Mouse (Mus musculus) erythroid progenitor cell, adult 5-6 weeks (primary cell): ENCODE data around the gene Rai14. TPM values are rescaled to one million over a fixed set of nuclear protein-coding genes. Genes with fewer than 3 reads are reported as not detected.
"Not testable (repeated sequence)": the region's sequence is repeated elsewhere in the genome, so short reads cannot be mapped to it uniquely, and the experiment has no call there.

Source experiments
- ATAC-seq: replicated peaks from 2 replicates; pipeline ENCODE4 v1.8.0; 2016; ENCODE audit warnings: moderate number of reproducible peaks, mild to moderate bottlenecking, moderate TSS enrichment, inconsistent platforms; ENCODE audit not compliant: poor library complexity, low FRiP score, severe bottlenecking
- total RNA-seq, 2 experiments: library from RNA; stranded (forward) in 1 of 2; stranded (reverse) in 1 of 2; fragments of 150-400 nt in 1 of 2; fragments of 186-747, 209-891 nt in 1 of 2; gene quantifications; 2 replicates each; pipeline versions ENCODE4 v1.2.3 to v1.2.4; 2015 to 2017; ENCODE audit warnings: low replicate concordance in 2 of 2

Rai14 gene
- total RNA-seq, 2 experiments from 2014 or later = 0.84 to 2.5 TPM

DNA sequence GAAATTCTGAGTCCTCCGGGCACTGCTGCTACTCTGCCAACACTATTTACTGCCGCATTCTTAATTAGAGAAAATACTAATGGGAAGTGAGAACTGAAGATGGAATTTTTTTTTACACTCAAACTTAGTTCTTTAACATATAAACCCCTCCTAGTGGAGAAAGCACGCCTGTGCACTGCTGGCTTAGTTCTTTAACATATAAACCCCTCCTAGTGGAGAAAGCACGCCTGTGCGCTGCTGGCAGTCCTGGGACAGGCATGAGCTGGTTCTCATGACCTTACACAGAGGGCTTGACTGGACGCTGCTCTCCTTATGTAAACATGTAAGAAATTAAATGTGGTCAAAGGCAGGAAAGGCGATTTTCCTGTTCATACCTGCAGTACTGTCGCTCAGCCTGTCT lies 131.0 kb downstream of the Rai14 start:
- no peak for ATAC-seq

DNA sequence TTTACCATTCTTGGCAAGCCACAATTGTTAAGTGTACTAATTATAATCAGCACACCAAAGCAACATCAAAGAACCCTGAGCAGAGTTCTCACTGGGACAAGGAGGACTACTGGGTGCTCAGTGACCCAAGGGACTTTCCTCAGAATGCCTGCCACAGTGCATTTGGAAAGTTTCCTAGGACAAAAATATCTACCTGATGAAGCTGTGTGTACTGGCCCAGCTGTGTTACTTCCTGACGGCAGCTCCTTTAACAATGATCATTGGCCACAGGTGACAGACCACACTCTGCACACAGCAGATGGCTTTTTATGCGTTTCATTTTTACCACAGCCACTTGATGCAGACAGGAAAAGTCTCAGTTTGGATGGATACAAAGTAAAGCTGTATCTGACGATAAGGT lies 135.3 kb downstream of the Rai14 start:
- ATAC-seq = no peak

DNA sequence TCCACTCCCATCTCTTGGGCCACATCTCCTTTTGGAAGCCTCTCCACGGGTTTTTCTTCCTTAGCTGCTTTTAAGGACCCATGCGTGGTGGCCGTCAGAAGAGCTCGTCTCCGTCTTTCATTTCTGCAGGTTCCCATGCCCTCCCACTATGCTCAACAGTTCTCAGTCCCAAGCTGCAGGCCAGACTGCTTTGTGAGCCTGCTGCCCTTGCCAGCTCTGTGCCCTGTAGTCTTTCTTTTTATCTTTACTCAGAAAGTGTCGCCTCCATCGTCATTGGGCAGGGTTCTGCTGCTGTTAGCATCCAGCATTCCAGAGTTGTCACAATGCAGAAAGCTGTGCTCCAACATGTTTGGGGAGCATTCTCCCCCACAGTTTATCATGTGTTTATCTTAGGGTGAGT lies 147.9 kb downstream of the Rai14 start:
- ATAC-seq = no peak

DNA sequence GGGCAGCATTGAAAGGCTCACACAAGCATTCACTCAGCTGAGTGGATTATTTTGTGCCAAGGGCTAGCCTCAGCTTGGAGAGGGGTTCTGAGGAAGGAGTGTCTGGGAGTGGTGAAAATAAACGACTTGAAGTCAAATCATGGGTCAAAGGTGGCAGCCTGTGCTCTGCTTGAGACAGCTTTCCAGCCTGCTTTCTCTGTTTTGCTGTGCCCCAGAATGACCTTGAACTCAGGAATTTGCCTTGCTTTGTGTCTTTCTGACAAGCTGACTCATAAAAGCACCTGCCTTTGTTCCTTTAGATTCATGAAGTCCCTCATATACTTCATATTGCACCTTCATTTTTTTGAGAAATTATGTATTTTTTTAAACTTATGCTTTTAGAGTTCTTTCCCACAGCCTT lies 150.2 kb downstream of the Rai14 start:
- ATAC-seq = no peak

DNA sequence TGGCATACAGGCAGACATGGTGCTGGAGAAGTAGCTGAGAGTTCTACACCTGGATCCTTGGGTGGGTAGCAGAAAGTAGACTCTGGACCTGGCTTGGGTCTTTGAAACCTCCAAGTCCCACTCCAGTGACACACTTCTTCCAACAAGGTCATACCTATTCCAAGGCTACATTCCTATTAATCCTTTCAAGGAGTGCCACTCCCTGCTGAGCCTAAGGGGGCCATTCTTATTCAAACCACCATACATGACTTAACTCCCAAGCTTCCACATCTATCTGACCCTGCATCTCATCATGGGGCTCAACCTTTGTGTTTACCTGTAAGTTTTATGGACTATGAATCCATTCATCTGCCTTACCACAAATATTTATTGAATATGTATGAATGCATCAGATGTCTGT lies 152.1 kb downstream of the Rai14 start:
- ATAC-seq = no peak

DNA sequence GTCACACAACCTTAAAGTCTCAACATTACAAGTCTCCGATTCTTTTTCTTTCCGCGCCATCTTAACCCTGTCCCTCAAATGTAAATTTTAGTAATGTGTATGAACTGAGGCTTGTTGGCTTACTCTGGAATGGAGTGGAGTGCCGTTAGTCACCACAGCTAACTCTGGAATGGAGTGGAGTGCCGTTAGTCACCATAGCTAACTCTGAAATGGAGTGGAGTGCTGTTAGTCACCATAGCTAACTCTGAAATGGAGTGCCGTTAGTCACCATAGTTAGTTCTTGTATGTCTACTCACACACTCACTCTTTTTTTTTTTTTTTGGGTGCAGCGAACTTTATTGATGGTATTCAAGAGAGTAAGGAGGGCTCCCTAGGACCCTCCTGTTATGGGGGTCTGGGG lies 154.4 kb downstream of the Rai14 start:
- no peak for ATAC-seq

DNA sequence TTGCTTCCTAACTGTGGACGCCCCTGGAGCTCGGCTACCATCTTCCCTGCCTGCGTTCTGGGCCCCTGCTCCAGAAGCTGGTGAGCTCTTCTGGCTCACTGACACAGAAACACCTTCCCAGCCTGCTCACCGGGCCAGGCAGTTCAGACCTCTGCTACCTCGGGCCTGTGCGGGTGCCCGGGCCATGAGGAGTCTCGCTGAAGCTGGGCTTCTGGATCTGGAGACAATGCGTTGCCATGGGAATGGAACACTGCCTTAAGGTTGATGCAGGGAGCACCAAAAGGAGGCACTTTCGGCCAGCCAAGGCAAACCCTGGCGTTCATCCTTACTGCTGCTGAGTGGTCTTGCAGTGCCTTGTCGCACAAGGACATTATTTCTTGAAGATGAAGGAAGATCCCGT lies 156.0 kb downstream of the Rai14 start, which contains the start of gene Ttc23l:
Gene Ttc23l (minus strand): TSS at position 204 of the 400 bp plus-strand sequence.
- no peak for ATAC-seq

DNA sequence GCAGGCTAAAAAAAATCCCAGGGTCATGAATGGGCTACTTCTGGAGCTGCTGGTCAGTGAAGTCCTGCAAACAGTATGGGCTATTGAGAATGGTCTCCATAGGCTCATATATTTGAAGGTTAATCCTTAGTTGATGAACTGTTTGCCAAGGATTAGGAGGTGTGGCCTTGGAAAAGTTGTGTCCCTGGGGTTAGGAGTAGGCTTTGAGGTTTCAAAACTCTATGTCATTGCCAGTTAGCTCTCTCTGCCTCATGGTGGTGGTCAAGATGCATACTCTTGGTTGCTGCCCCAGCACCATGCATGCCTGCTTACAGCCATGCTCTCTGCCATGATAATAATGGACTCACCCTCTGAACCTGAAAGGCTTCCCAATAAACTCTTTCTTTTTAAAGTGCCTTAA lies 160.1 kb downstream of the Rai14 start:
- ATAC-seq = no peak

DNA sequence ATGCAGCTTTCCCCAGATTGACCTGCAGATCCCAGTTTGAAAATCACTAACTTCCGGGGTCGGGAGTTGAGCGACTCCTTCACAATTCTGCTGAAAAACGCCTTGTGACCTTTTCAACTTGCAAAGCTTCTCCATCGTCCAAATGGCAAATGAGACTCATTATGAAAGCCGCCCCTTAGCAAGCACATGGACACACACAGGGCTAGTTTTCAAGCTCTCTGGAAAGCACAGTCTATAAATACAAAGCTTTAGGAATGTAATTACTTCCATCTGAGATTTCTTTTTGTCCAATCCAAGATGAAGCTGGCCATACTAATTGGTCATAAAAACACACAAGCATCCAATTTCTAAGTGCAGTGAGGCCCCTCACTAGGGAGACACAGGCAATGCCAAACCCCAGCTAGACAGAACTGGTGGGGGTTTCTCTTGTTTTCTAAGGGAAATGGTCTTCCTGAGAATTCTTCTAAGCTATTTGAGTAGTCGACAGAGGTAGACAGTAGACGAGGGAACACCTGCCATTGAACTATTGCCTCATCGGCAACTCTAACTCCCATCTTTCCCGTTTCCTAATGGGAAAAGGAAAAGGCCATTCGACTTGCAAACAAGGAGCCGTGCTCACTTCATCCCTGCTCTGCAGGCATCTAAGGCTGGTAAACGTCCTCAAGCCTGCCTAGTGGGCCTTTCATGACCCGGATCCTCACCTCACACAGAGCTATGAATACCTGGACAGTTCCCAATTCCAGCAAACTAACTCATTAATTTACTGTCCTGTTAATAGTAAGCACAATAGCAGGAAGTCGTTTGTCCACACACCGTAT lies 173.9 kb downstream of the Rai14 start:
- ATAC-seq = 0 out of 2 replicates have a peak, but pooled peaks have one; percentile 42

DNA sequence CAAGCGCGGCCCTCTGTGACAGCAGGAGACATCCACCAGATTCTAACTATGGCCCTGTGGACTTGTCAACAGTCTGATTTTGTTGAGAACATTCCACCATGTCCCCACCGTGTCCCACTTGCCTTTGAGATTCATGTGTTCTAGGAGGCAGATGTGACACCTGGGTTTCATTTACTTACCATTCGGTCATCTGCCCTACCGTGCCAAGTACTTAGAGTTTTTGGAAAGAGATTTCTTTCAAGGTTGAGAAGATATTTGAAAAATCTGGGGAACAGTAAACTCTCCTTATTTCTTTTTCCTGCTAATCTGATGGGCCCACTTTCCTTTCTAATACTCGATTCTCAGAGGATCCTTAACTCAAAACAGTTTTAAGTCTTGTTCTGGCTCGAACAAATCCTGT lies 178.5 kb downstream of the Rai14 start:
- no peak for ATAC-seq

DNA sequence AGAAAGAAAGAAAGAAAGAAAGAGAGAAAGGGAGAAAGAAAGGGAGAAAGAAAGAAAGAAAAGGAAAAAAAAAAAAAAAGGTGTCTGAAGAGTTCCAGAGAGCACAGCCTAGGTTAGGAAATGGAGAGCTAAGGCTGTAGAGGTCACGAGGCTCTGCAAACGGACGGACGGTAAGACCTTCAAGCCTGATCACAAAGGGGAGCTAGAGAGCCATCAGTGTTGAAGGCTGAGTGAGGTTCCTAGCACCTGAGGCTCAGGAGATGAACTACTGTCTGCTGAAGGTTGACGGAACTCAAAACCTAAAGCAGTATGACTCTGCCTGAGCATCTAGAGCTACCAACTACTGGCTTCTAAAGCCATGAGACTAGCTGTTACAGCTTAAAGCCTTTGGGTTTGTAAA lies 179.8 kb downstream of the Rai14 start:
- ATAC-seq = no peak

DNA sequence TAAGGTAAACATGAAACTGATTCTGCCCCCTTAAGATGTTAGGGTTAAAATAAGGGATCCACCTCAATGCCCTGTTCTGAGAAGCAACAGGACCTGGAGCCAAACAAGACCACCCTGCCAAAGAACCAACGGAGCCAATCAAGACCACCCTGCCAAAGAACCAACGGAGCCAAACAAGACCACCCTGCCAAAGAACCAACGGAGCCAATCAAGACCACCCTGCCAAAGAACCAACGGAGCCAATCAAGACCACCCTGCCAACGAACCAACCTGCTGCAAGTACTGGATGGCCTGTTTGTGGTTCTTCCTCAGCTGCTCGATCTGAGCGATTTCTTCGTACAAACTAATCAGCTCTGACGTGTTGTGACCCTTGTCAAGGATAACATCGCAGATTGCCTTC lies 181.1 kb downstream of the Rai14 start:
- ATAC-seq = not testable (repeated sequence)

DNA sequence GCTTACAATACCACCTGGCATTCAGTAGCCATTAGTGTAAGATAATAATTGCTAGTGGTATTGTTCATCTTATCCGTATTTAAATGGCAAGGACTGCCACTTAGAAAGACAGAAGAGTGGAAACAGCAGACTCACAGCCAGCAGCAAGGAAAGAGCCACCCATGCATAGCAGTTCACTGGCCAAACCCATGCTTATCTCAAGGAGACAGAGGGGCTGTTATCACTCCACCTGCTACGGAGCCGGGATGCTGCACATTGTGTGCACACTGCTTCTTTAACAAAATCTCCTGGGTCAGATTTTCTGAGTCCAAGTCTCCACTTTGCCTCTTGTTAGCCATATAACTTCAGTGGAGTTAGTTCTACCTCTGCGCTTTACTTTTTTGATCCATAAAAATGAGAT lies 183.1 kb downstream of the Rai14 start:
- ATAC-seq = no peak

DNA sequence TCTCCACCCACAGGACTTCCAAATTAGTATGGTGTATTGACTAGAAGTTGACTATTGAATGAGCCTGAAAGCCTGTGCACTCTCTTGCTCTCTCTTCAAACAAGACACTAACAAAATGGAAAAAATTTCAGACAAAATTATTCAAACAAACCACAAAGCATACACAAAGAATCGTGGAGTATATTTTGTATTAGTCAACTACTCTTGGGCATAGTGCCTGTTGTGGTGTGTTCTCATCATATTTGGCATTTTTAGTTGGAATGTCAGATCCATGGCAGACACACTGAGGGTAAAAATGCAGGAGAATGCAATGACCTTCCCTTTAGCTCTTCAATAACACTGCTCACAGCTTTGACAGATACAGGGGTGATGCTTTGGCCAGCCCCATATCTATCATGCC lies 188.5 kb downstream of the Rai14 start:
- no peak for ATAC-seq

Other genes with a start within 250 kb of the Rai14 start
- 10.8 and 20.5 TPM in 2 replicates for gene Dnajc21, start 244.1 kb downstream of the Rai14 start, total RNA-seq (2015; ENCODE audit: low replicate concordance)
- gene Dnajc21, start 244.1 kb downstream of the Rai14 start, total RNA-seq (2017; ENCODE audit: low replicate concordance) = 15.2 and 15.8 TPM in 2 replicates
- gene Brix1, start 228.7 kb downstream of the Rai14 start, total RNA-seq (2015; ENCODE audit: low replicate concordance) = 12.6 and 20.1 TPM in 2 replicates
- 10.0 and 11.1 TPM in 2 replicates for gene Brix1, start 228.7 kb downstream of the Rai14 start, total RNA-seq (2017; ENCODE audit: low replicate concordance)
- gene Rad1, start 228.6 kb downstream of the Rai14 start, total RNA-seq (2015; ENCODE audit: low replicate concordance) = 12.6 and 15.9 TPM in 2 replicates
- gene Rad1, start 228.6 kb downstream of the Rai14 start, total RNA-seq (2017; ENCODE audit: low replicate concordance) = 5.4 and 11.6 TPM in 2 replicates
- gene Ttc23l, start 156.0 kb downstream of the Rai14 start, total RNA-seq (2015; ENCODE audit: low replicate concordance) = not detected in 2 replicates
- not detected in 2 replicates for gene Ttc23l, start 156.0 kb downstream of the Rai14 start, total RNA-seq (2017; ENCODE audit: low replicate concordance)
- gene C1qtnf3, start 237.7 kb upstream of the Rai14 start, total RNA-seq (2015; ENCODE audit: low replicate concordance) = not detected in 2 replicates
- not detected in 2 replicates for gene C1qtnf3, start 237.7 kb upstream of the Rai14 start, total RNA-seq (2017; ENCODE audit: low replicate concordance)